Mouse (Mus musculus): ENCODE data around the gene Cdk2ap2.
A peak's percentile ranks its signal among the peaks of the same experiment; 100 is the strongest.
"Not testable (repeated sequence)": the region's sequence is repeated elsewhere in the genome, so short reads cannot be mapped to it uniquely, and the experiment has no call there.

Cdk2ap2 gene

GRCm38 (mm10) chr19:4068242-4068641 is 28.7 kb upstream of the Cdk2ap2 start:
- DNase-seq = not testable (repeated sequence)

GRCm38 (mm10) chr19:4068717-4069410 is 28.1 kb upstream of the Cdk2ap2 start:
- DNase-seq = no peak

- DNase-seq = no peak
These were observed 26.7 kb upstream of the Cdk2ap2 start for GRCm38 (mm10) chr19:4070311-4070710.

- no peak for DNase-seq
These were observed 26.2 kb upstream of the Cdk2ap2 start for GRCm38 (mm10) chr19:4070756-4071155.

GRCm38 (mm10) chr19:4071406-4071805 is 25.6 kb upstream of the Cdk2ap2 start:
- DNase-seq = peak; percentile 26

- DNase-seq = no peak
These were observed 24.1 kb upstream of the Cdk2ap2 start for GRCm38 (mm10) chr19:4072706-4073424.

GRCm38 (mm10) chr19:4075531-4075930 is 21.5 kb upstream of the Cdk2ap2 start:
- DNase-seq = no peak

- DNase-seq = no peak
These were observed 17.4 kb upstream of the Cdk2ap2 start for GRCm38 (mm10) chr19:4079594-4079993.

GRCm38 (mm10) chr19:4080511-4081009 is 16.4 kb upstream of the Cdk2ap2 start:
- peak; percentile 83 for DNase-seq

- no peak for DNase-seq
These were observed 15.6 kb upstream of the Cdk2ap2 start, which contains the start of gene Cabp2 for GRCm38 (mm10) chr19:4081394-4081793. Gene Cabp2, plus strand, starts transcription at chr19:4081578.

GRCm38 (mm10) chr19:4082219-4082965 is 14.6 kb upstream of the Cdk2ap2 start:
- DNase-seq = no peak

- DNase-seq = no peak
These were observed 13.7 kb upstream of the Cdk2ap2 start for GRCm38 (mm10) chr19:4083316-4083715.

- DNase-seq = no peak
These were observed 13.2 kb upstream of the Cdk2ap2 start for GRCm38 (mm10) chr19:4083826-4084225.

GRCm38 (mm10) chr19:4084984-4085383 is 12.0 kb upstream of the Cdk2ap2 start:
- no peak for DNase-seq

GRCm38 (mm10) chr19:4086156-4086555 is 10.8 kb upstream of the Cdk2ap2 start:
- DNase-seq = peak; percentile 9

GRCm38 (mm10) chr19:4087090-4087489 is 9.9 kb upstream of the Cdk2ap2 start:
- peak; percentile 11 for DNase-seq

GRCm38 (mm10) chr19:4088146-4088545 is 8.8 kb upstream of the Cdk2ap2 start:
- DNase-seq = no peak

GRCm38 (mm10) chr19:4089128-4089527 is 7.9 kb upstream of the Cdk2ap2 start:
- DNase-seq = no peak

GRCm38 (mm10) chr19:4090446-4090845 is 6.5 kb upstream of the Cdk2ap2 start:
- DNase-seq = no peak

GRCm38 (mm10) chr19:4091383-4091782 is 5.6 kb upstream of the Cdk2ap2 start:
- DNase-seq = no peak

GRCm38 (mm10) chr19:4092750-4093149 is 4.2 kb upstream of the Cdk2ap2 start:
- no peak for DNase-seq

- DNase-seq = no peak
These were observed 3.2 kb upstream of the Cdk2ap2 start for GRCm38 (mm10) chr19:4093772-4094171.

- no peak for DNase-seq
These were observed 2.6 kb upstream of the Cdk2ap2 start for GRCm38 (mm10) chr19:4094348-4094747.

All from cerebellum, adult 8-10 months (tissue).